Mouse (Mus musculus) CH12.LX (cell line): ENCODE data around the gene Fitm2.

Experiments
- CTCF ChIP-seq, 2 experiments: IDR thresholded peaks in 1 of 2; conservative IDR thresholded peaks in 1 of 2; 2 replicates each; pipeline ENCODE4 v1.5.1; 2011 to 2012; ENCODE audit warnings: low read depth in 2 of 2, low read length in 2 of 2, improper control_type of control experiment in 1 of 2, inconsistent platforms in 1 of 2, mild to moderate bottlenecking in 1 of 2, moderate library complexity in 1 of 2
- JUND ChIP-seq: conservative IDR thresholded peaks from 2 replicates; pipeline ENCODE4 v1.6.1; 2011; ENCODE audit warnings: low read depth, low read length, improper control_type of control experiment

- TF ChIP-seq JUND (no peak), CTCF (conservative IDR thresholded peaks at IDR 0.05 in 1 of 2, IDR thresholded peaks at IDR 0.05 in 1 of 2; ENCODE audit: low read depth in 2 of 2, low read length in 2 of 2) (no peak)
Measured at GRCm38 (mm10) chr2:163471136-163471535, 1.3 kb downstream of the Fitm2 start.
